Mouse (Mus musculus): ENCODE results near the gene Hmcn2. TPM values are rescaled to one million over a fixed set of nuclear protein-coding genes. Genes with fewer than 3 reads are reported as not detected.

Gene Hmcn2
- total RNA-seq, 2 experiments from 2014 or later: 2.7 TPM

GRCm38 (mm10) chr2:31382952-31383351 is 68.7 kb downstream of the Hmcn2 start:
- peak in 1 of 2 experiments; percentile 36 for DNase-seq (ENCODE audit: low spot score in 2 of 2)

- no peak for DNase-seq (ENCODE audit: low spot score in 2 of 2)
Observed at GRCm38 (mm10) chr2:31416968-31417367, 102.8 kb downstream of the Hmcn2 start.

- DNase-seq (ENCODE audit: low spot score in 2 of 2): no peak
Observed at GRCm38 (mm10) chr2:31418021-31418420, 103.8 kb downstream of the Hmcn2 start.

- no peak for DNase-seq (ENCODE audit: low spot score in 2 of 2)
Observed at GRCm38 (mm10) chr2:31418571-31418970, 104.4 kb downstream of the Hmcn2 start.

GRCm38 (mm10) chr2:31420914-31421313 is 106.7 kb downstream of the Hmcn2 start:
- no peak for DNase-seq (ENCODE audit: low spot score in 2 of 2)

GRCm38 (mm10) chr2:31422576-31422975 is 108.4 kb downstream of the Hmcn2 start:
- DNase-seq (ENCODE audit: low spot score in 2 of 2): no peak

- no peak for DNase-seq (ENCODE audit: low spot score in 2 of 2)
Observed at GRCm38 (mm10) chr2:31431477-31431876, 117.3 kb downstream of the Hmcn2 start.

GRCm38 (mm10) chr2:31434746-31435145 is 120.5 kb downstream of the Hmcn2 start:
- DNase-seq (ENCODE audit: low spot score in 2 of 2): no peak

GRCm38 (mm10) chr2:31435567-31435966 is 121.4 kb downstream of the Hmcn2 start:
- peak in 1 of 2 experiments; percentile 32 for DNase-seq (ENCODE audit: low spot score in 2 of 2)

- no peak for DNase-seq (ENCODE audit: low spot score in 2 of 2)
Observed at GRCm38 (mm10) chr2:31437480-31438245, 123.4 kb downstream of the Hmcn2 start.

GRCm38 (mm10) chr2:31439576-31439975 is 125.4 kb downstream of the Hmcn2 start:
- DNase-seq (ENCODE audit: low spot score in 2 of 2): no peak

- DNase-seq (ENCODE audit: low spot score in 2 of 2): no peak
Observed at GRCm38 (mm10) chr2:31442480-31443160, 128.4 kb downstream of the Hmcn2 start.

GRCm38 (mm10) chr2:31446036-31446435 is 131.8 kb downstream of the Hmcn2 start:
- DNase-seq (ENCODE audit: low spot score in 2 of 2): no peak

- DNase-seq (ENCODE audit: low spot score in 2 of 2): no peak
Observed at GRCm38 (mm10) chr2:31446456-31446855, 132.2 kb downstream of the Hmcn2 start.

GRCm38 (mm10) chr2:31447536-31447935 is 133.3 kb downstream of the Hmcn2 start:
- DNase-seq (ENCODE audit: low spot score in 2 of 2): no peak

- DNase-seq (ENCODE audit: low spot score in 2 of 2): no peak
Observed at GRCm38 (mm10) chr2:31448756-31449440, 134.7 kb downstream of the Hmcn2 start.

GRCm38 (mm10) chr2:31449441-31449815 is 135.2 kb downstream of the Hmcn2 start:
- DNase-seq (ENCODE audit: low spot score in 2 of 2): no peak

- no peak for DNase-seq (ENCODE audit: low spot score in 2 of 2)
Observed at GRCm38 (mm10) chr2:31449902-31450301, 135.7 kb downstream of the Hmcn2 start.

GRCm38 (mm10) chr2:31450661-31451060 is 136.4 kb downstream of the Hmcn2 start:
- DNase-seq (ENCODE audit: low spot score in 2 of 2): no peak

- no peak for DNase-seq (ENCODE audit: low spot score in 2 of 2)
Observed at GRCm38 (mm10) chr2:31451530-31451929, 137.3 kb downstream of the Hmcn2 start.

- no peak for DNase-seq (ENCODE audit: low spot score in 2 of 2)
Observed at GRCm38 (mm10) chr2:31453011-31453410, 138.8 kb downstream of the Hmcn2 start.

GRCm38 (mm10) chr2:31453559-31454177 is 139.5 kb downstream of the Hmcn2 start:
- DNase-seq (ENCODE audit: low spot score in 2 of 2): no peak
